Mouse (Mus musculus) CH12.LX (cell line): ENCODE measurements around the gene Tnpo2. TPM values are rescaled to one million over a fixed set of nuclear protein-coding genes. Genes with fewer than 3 reads are reported as not detected.
"Not testable (repeated sequence)": the region's sequence is repeated elsewhere in the genome, so short reads cannot be mapped to it uniquely, and the experiment has no call there.

Experiments used
- DNase-seq: peaks from one replicate; pipeline ENCODE4 v3.0.0-alpha.2; 2013; ENCODE audit errors: extremely low read depth
- H3K27ac ChIP-seq: 2 replicates; pipeline ENCODE4 v1.5.1; 2012; ENCODE audit warnings: low read depth, mild to moderate bottlenecking, control low read depth, moderate library complexity; ENCODE audit not compliant: insufficient read depth
- H3K27me3 ChIP-seq: replicated peaks from 2 replicates; pipeline ENCODE3; 2012; ENCODE audit warnings: inconsistent platforms
- H3K36me3 ChIP-seq, 2 experiments: replicated peaks in 1 of 2; 2 replicates each; pipeline versions ENCODE3 to v1.6.1; 2012; ENCODE audit warnings: inconsistent platforms in 1 of 2, low read length in 1 of 2, mild to moderate bottlenecking in 1 of 2, mixed read lengths in 1 of 2, moderate library complexity in 1 of 2; ENCODE audit not compliant: control insufficient read depth in 1 of 2, insufficient read depth in 1 of 2
- H3K4me1 ChIP-seq, 2 experiments: 2 replicates each; pipeline ENCODE4 v1.6.1; 2012; ENCODE audit warnings: inconsistent platforms in 1 of 2, moderate library complexity in 1 of 2; ENCODE audit not compliant: insufficient read depth in 2 of 2, control insufficient read depth in 1 of 2
- H3K4me2 ChIP-seq: 2 replicates; pipeline ENCODE4 v1.6.1; 2012; ENCODE audit warnings: low read depth, mild to moderate bottlenecking, control low read depth; ENCODE audit not compliant: poor library complexity, insufficient read depth, severe bottlenecking
- H3K4me3 ChIP-seq, 3 experiments: fragments of 150-350 bp in 1 of 3; sonication (generic) in 1 of 3; replicated peaks in 1 of 3; 2 replicates each; pipeline versions ENCODE3 to v1.5.1; 2011 to 2012; ENCODE audit warnings: low read depth in 2 of 3, low read length in 2 of 3, mild to moderate bottlenecking in 2 of 3, moderate library complexity in 2 of 3, control low read depth in 1 of 3, improper control_type of control experiment in 1 of 3, inconsistent platforms in 1 of 3, mixed read lengths in 1 of 3; ENCODE audit not compliant: poor library complexity in 1 of 3
- H3K79me2 ChIP-seq: replicated peaks from 2 replicates; pipeline ENCODE4 v1.6.1; 2012; ENCODE audit warnings: mild to moderate bottlenecking, moderate library complexity; ENCODE audit not compliant: control insufficient read depth, poor library complexity, insufficient read depth, severe bottlenecking; ENCODE audit errors: extremely low read depth
- H3K9ac ChIP-seq: 2 replicates; pipeline ENCODE4 v1.6.1; 2012; ENCODE audit warnings: low read depth, mild to moderate bottlenecking, control low read depth, moderate library complexity; ENCODE audit not compliant: insufficient read depth
- H3K9me3 ChIP-seq: replicated peaks from 2 replicates; pipeline ENCODE3; 2012; ENCODE audit warnings: low read length, inconsistent platforms, mixed read lengths
- CHD1 ChIP-seq: IDR thresholded peaks from 2 replicates; pipeline ENCODE4 v1.6.1; 2012; ENCODE audit warnings: low read depth, low read length, improper control_type of control experiment, inconsistent platforms
- CHD2 ChIP-seq: IDR thresholded peaks from 2 replicates; pipeline ENCODE4 v1.6.1; 2011; ENCODE audit warnings: low read length, improper control_type of control experiment
- GABPA ChIP-seq: IDR thresholded peaks from 2 replicates; pipeline ENCODE4 v1.6.1; 2012; ENCODE audit warnings: low read depth, low read length, improper control_type of control experiment, inconsistent platforms; ENCODE audit not compliant: insufficient replicate concordance
- HCFC1 ChIP-seq: IDR thresholded peaks from 2 replicates; pipeline ENCODE4 v1.6.1; 2012; ENCODE audit warnings: low read depth, mild to moderate bottlenecking, inconsistent platforms, low read length, improper control_type of control experiment
- IRF4 ChIP-seq: IDR thresholded peaks from 2 replicates; pipeline ENCODE4 v1.6.1; 2014; ENCODE audit warnings: low read depth, mild to moderate bottlenecking, inconsistent platforms, low read length, improper control_type of control experiment
- MAX ChIP-seq: IDR thresholded peaks from 2 replicates; pipeline ENCODE4 v1.6.1; 2011; ENCODE audit warnings: low read length, improper control_type of control experiment
- MAZ ChIP-seq: IDR thresholded peaks from 2 replicates; pipeline ENCODE4 v1.6.1; 2012; ENCODE audit warnings: low read depth, mild to moderate bottlenecking, inconsistent platforms, low read length, improper control_type of control experiment, moderate library complexity
- MEF2A ChIP-seq: IDR thresholded peaks from 2 replicates; pipeline ENCODE4 v1.6.1; 2014; ENCODE audit warnings: low read depth, mild to moderate bottlenecking, inconsistent platforms, low read length, improper control_type of control experiment, borderline replicate concordance
- MXI1 ChIP-seq: IDR thresholded peaks from 2 replicates; pipeline ENCODE4 v1.6.1; 2011; ENCODE audit warnings: mild to moderate bottlenecking, low read depth, low read length, improper control_type of control experiment
- MYC ChIP-seq: IDR thresholded peaks from 2 replicates; pipeline ENCODE4 v1.6.1; 2011; ENCODE audit warnings: low read depth, mild to moderate bottlenecking, improper control_type of control experiment, low read length
- NELFE ChIP-seq: IDR thresholded peaks from 2 replicates; pipeline ENCODE4 v1.6.1; 2011; ENCODE audit warnings: low read depth, low read length, improper control_type of control experiment
- NRF1 ChIP-seq: IDR thresholded peaks from 2 replicates; pipeline ENCODE4 v1.6.1; 2014; ENCODE audit warnings: low read depth, mild to moderate bottlenecking, inconsistent platforms, low read length, improper control_type of control experiment, moderate library complexity
- PAX5 ChIP-seq: IDR thresholded peaks from 2 replicates; pipeline ENCODE4 v1.6.1; 2012; ENCODE audit warnings: low read length, inconsistent platforms, mixed read lengths
- POLR2A ChIP-seq: IDR thresholded peaks from 2 replicates; pipeline ENCODE4 v1.6.1; 2011; ENCODE audit warnings: low read depth, mild to moderate bottlenecking, improper control_type of control experiment, low read length
- POLR2AphosphoS2 ChIP-seq: IDR thresholded peaks from 2 replicates; pipeline ENCODE4 v1.6.1; 2011; ENCODE audit warnings: low read depth, low read length, improper control_type of control experiment
- SIN3A ChIP-seq: IDR thresholded peaks from 2 replicates; pipeline ENCODE4 v1.6.1; 2012; ENCODE audit warnings: low read length, improper control_type of control experiment, inconsistent platforms
- SMC3 ChIP-seq: IDR thresholded peaks from 2 replicates; pipeline ENCODE4 v1.6.1; 2011; ENCODE audit warnings: low read depth, low read length, improper control_type of control experiment
- TBP ChIP-seq: conservative IDR thresholded peaks from 2 replicates; pipeline ENCODE4 v1.6.1; 2011; ENCODE audit warnings: low read depth, low read length, improper control_type of control experiment
- TCF12 ChIP-seq: IDR thresholded peaks from 2 replicates; pipeline ENCODE4 v1.6.1; 2014; ENCODE audit warnings: low read depth, mild to moderate bottlenecking, inconsistent platforms, low read length, improper control_type of control experiment
- USF2 ChIP-seq: conservative IDR thresholded peaks from 2 replicates; pipeline ENCODE4 v1.6.1; 2011; ENCODE audit warnings: low read depth, low read length, improper control_type of control experiment
- ZC3H11A ChIP-seq: IDR thresholded peaks from 2 replicates; pipeline ENCODE4 v1.6.1; 2012; ENCODE audit warnings: low read depth, mild to moderate bottlenecking, inconsistent platforms, low read length, improper control_type of control experiment
- ZKSCAN1 ChIP-seq: IDR thresholded peaks from 2 replicates; pipeline ENCODE4 v1.6.1; 2012; ENCODE audit warnings: low read depth, inconsistent platforms, low read length, improper control_type of control experiment, borderline replicate concordance
- ZMIZ1 ChIP-seq: IDR thresholded peaks from 2 replicates; pipeline ENCODE4 v1.6.1; 2012; ENCODE audit warnings: low read depth, mild to moderate bottlenecking, inconsistent platforms, low read length, improper control_type of control experiment
- dilution Hi-C: fragments of 300-500 bp; cut with MboI; formaldehyde crosslinking; loops from 2 replicates; pipeline ENCODE4 v1.14.3; 2020; ENCODE audit warnings: low sequenced_read_pairs; ENCODE audit not compliant: extremely low pct_unique_long_range_greater_than_20kb, extremely low pct_ligation_motif_present
- in situ Hi-C: fragments of 300-500 bp; cut with MboI; formaldehyde crosslinking; loops from 3 replicates; pipeline ENCODE4 v1.14.3; 2019; ENCODE audit warnings: low sequenced_read_pairs, low pct_ligation_motif_present, low pct_unique_long_range_greater_than_20kb, mixed read lengths
- polyA plus RNA-seq: library from polyadenylated mRNA; unstranded; fragments of >175 nt; gene quantifications from 2 replicates; pipeline ENCODE4 v1.2.1, GENCODE M21; 2012; ENCODE audit warnings: low read depth; ENCODE audit not compliant: insufficient read length
- total RNA-seq, 2 experiments: library from RNA; depleted of rRNA; stranded (reverse); fragments of 300-350 nt in 1 of 2; fragments of >200 nt in 1 of 2; gene quantifications; 2 replicates each; pipeline ENCODE4 v1.2.3; 2012 to 2014

The Tnpo2 gene
- total and polyA plus RNA-seq, 3 experiments: 36.3 to 57.0 (median 48.0) TPM

- Histone ChIP-seq H3K4me3 (peak within 1 kb of the TSS; percentile 86 to 96 (median 94)), H3K4me1 (peaks cover 7 to 42% of the 10 kb centered on the region in 2 experiments; a peak in 3 of 4 replicates), H3K79me2 (peaks cover 16% of the 10 kb centered on the region), H3K4me2 (peak within 1 kb of the TSS; percentile 89), H3K27ac (peak within 1 kb of the TSS; percentile 53), H3K27me3 (no peaks in the 10 kb centered on the region), H3K9me3 (no peaks in the 10 kb centered on the region), H3K9ac (peak within 1 kb of the TSS; percentile 85), H3K36me3 (peaks cover 24 to 44% of the 10 kb centered on the region in 2 experiments)
- TF ChIP-seq NELFE: peak; percentile 41
- TF ChIP-seq ZMIZ1: peak; percentile 67
- TF ChIP-seq MEF2A: no peak
- peak; percentile 68 for TF ChIP-seq POLR2A
- TF ChIP-seq GABPA: no peak
- in situ Hi-C loops: no loop called here
- DNase-seq: peak; percentile 84
- dilution Hi-C loops: no loop called here
Observed at GRCm38 (mm10) chr8:85081216-85081555, 44.5 kb downstream of the Tnpo2 start, which contains the start of gene Wdr83. Wdr83 (minus strand) TSS chr8:85081306.

GRCm38 (mm10) chr8:85082169-85082568 is 45.5 kb downstream of the Tnpo2 start:
- H3K27ac ChIP-seq, H3K4me3 ChIP-seq: not testable (repeated sequence)

GRCm38 (mm10) chr8:85083108-85083813 is 46.5 kb downstream of the Tnpo2 start, which contains the start of gene Man2b1:
Man2b1 (plus strand) TSS chr8:85083270.
- peaks cover 35 to 48% of the 10 kb centered on the region in 2 experiments for H3K36me3 ChIP-seq
- peaks cover 7 to 39% of the 10 kb centered on the region in 2 experiments; a peak in 3 of 4 replicates for H3K4me1 ChIP-seq
- DNase-seq: peak; percentile 96
- TF ChIP-seq CHD2 (peak; percentile 49), MEF2A (peak; percentile 44; the same call in 1 of the 2 replicates), NRF1 (0 out of 2 replicates have a peak, but pooled peaks have one; percentile 30), ZC3H11A (no peak), ZMIZ1 (peak; percentile 88), CHD1 (no peak), NELFE (peak; percentile 84), PAX5 (no peak), USF2 (no peak), SMC3 (no peak), IRF4 (0 out of 2 replicates have a peak, but pooled peaks have one; percentile 23), MYC (peak; percentile 12; the same call in 1 of the 2 replicates), POLR2AphosphoS2 (peak; percentile 90), TCF12 (peak; percentile 47; the same call in 1 of the 2 replicates), TBP (0 out of 2 replicates have a peak, but pooled peaks have one; percentile 61), MAZ (no peak), HCFC1 (peak; percentile 71), MAX (peak; percentile 74), POLR2A (peak; percentile 94), ZKSCAN1 (no peak), SIN3A (peak; percentile 72), MXI1 (peak; percentile 79)

More at GRCm38 (mm10) chr8:85082169-85082568, 45.5 kb downstream of the Tnpo2 start:
- Histone ChIP-seq H3K79me2 (peaks cover 16% of the 10 kb centered on the region), H3K36me3 (peaks cover 28 to 46% of the 10 kb centered on the region in 2 experiments), H3K4me2 (peak overlapping the region; percentile 89; the same call in 1 of the 2 replicates), H3K4me1 (peaks cover 7 to 39% of the 10 kb centered on the region in 2 experiments; a peak in 3 of 4 replicates)
- in situ Hi-C loops, DNase-seq, H3K9me3 ChIP-seq, dilution Hi-C loops, H3K9ac ChIP-seq, H3K27me3 ChIP-seq: not testable (repeated sequence)

More at GRCm38 (mm10) chr8:85083108-85083813, 46.5 kb downstream of the Tnpo2 start, which contains the start of gene Man2b1:
- Histone ChIP-seq H3K9me3 (no peaks in the 10 kb centered on the region), H3K27me3 (no peaks in the 10 kb centered on the region), H3K4me2 (peak within 1 kb of the TSS; percentile 89), H3K9ac (peak within 1 kb of the TSS; percentile 79), H3K79me2 (peaks cover 16% of the 10 kb centered on the region), H3K27ac (no peak within 1 kb of the TSS), H3K4me3 (peak within 1 kb of the TSS; percentile 78 to 86 (median 79))
- dilution Hi-C loops (no loop called here), in situ Hi-C loops (no loop called here)
